Mouse (Mus musculus): ENCODE results near the gene Slc37a1.

- TF ChIP-seq CTCF (IDR thresholded peaks at IDR 0.05; ENCODE audit: low read depth, low read length) (no peak), POLR2A (IDR thresholded peaks at IDR 0.05; ENCODE audit: extremely low read depth, insufficient read depth, low read length) (no peak)
Observed at GRCm38 (mm10) chr17:31286492-31286891, at the start of gene Slc37a1.
